Mouse (Mus musculus): ENCODE measurements around the gene 2810459M11Rik. TPM values are rescaled to one million over a fixed set of nuclear protein-coding genes. Genes with fewer than 3 reads are reported as not detected.

Gene 2810459M11Rik
- polyA plus RNA-seq, 1 experiment from 2014 or later, result 0.35 TPM

DNA sequence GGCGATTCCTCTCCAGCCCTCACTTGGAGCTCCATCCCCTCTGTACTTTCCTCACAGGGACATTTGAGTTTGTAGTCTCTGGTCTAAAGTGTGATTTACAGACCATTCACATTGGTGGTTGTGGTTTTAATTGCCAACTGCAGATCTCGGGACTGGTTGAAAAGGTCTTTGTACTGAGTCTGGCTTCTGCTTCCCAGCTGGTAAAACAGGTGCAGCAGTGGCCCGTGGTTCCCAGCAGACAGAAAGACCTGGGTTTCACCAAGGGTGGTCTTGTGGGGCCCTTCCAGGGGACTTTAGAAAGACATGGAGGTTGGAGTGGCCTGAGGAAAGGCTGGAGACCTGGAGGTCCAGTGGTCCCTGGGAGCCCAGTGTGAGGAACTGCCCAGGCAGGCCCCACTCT lies 9.3 kb downstream of the 2810459M11Rik start:
- H3K9ac ChIP-seq (replicated peaks), result no peak overlapping the region
- no peak for ATAC-seq (ENCODE audit: insufficient number of reproducible peaks, insufficient read depth, low FRiP score, low TSS enrichment, low read depth)
- WGBS, result 29% methylated on average over 3 of the region's 3 CpGs
- no peak overlapping the region for H3K4me3 ChIP-seq (replicated peaks)
- no peaks in the 10 kb centered on the region for H3K36me3 ChIP-seq
- H3K9me3 ChIP-seq, result no peaks in the 10 kb centered on the region
- H3K27ac ChIP-seq, result no peak overlapping the region
- H3K27me3 ChIP-seq, result no peaks in the 10 kb centered on the region
- H3K4me1 ChIP-seq (replicated peaks), result peaks cover 9% of the 10 kb centered on the region; the same call in 1 of the 2 replicates
- H3K4me2 ChIP-seq, result no peak overlapping the region

GRCm38 (mm10) chr1:86056284-86056683 lies 10.6 kb downstream of the 2810459M11Rik start:
- Histone ChIP-seq H3K9me3 (no peaks in the 10 kb centered on the region), H3K4me2 (no peak overlapping the region), H3K27me3 (no peaks in the 10 kb centered on the region), H3K9ac (replicated peaks) (no peak overlapping the region), H3K4me1 (replicated peaks) (peaks cover 9% of the 10 kb centered on the region; the same call in 1 of the 2 replicates), H3K36me3 (no peaks in the 10 kb centered on the region), H3K27ac (no peak overlapping the region), H3K4me3 (replicated peaks) (no peak overlapping the region)
- no peak for ATAC-seq (ENCODE audit: insufficient number of reproducible peaks, insufficient read depth, low FRiP score, low TSS enrichment, low read depth)
- 88% methylated on average over 4 of the region's 4 CpGs for WGBS

GRCm38 (mm10) chr1:86058856-86059769 lies 13.4 kb downstream of the 2810459M11Rik start:
- Histone ChIP-seq H3K9me3 (no peaks in the 10 kb centered on the region), H3K9ac (replicated peaks) (no peak overlapping the region), H3K27me3 (no peaks in the 10 kb centered on the region), H3K36me3 (no peaks in the 10 kb centered on the region), H3K4me1 (replicated peaks) (peaks cover 9% of the 10 kb centered on the region; the same call in 1 of the 2 replicates), H3K4me3 (replicated peaks) (peak overlapping the region; percentile 34), H3K27ac (no peak overlapping the region), H3K4me2 (peak overlapping the region; percentile 54)
- 10% methylated on average over 21 of the region's 21 CpGs for WGBS
- ATAC-seq (ENCODE audit: insufficient number of reproducible peaks, insufficient read depth, low FRiP score, low TSS enrichment, low read depth), result peak; percentile 61; the same call in 1 of the 2 replicates

GRCm38 (mm10) chr1:86062523-86062922 lies 16.9 kb downstream of the 2810459M11Rik start:
- Histone ChIP-seq H3K4me3 (replicated peaks) (no peak overlapping the region), H3K27ac (no peak overlapping the region), H3K27me3 (no peaks in the 10 kb centered on the region), H3K9ac (replicated peaks) (no peak overlapping the region), H3K4me1 (replicated peaks) (peaks cover 14% of the 10 kb centered on the region), H3K36me3 (peaks cover 4% of the 10 kb centered on the region; the same call in 1 of the 2 replicates), H3K4me2 (no peak overlapping the region), H3K9me3 (peaks cover 5% of the 10 kb centered on the region; the same call in 1 of the 2 replicates)
- 86% methylated on average over 6 of the region's 6 CpGs for WGBS
- no peak for ATAC-seq (ENCODE audit: insufficient number of reproducible peaks, insufficient read depth, low FRiP score, low TSS enrichment, low read depth)

DNA sequence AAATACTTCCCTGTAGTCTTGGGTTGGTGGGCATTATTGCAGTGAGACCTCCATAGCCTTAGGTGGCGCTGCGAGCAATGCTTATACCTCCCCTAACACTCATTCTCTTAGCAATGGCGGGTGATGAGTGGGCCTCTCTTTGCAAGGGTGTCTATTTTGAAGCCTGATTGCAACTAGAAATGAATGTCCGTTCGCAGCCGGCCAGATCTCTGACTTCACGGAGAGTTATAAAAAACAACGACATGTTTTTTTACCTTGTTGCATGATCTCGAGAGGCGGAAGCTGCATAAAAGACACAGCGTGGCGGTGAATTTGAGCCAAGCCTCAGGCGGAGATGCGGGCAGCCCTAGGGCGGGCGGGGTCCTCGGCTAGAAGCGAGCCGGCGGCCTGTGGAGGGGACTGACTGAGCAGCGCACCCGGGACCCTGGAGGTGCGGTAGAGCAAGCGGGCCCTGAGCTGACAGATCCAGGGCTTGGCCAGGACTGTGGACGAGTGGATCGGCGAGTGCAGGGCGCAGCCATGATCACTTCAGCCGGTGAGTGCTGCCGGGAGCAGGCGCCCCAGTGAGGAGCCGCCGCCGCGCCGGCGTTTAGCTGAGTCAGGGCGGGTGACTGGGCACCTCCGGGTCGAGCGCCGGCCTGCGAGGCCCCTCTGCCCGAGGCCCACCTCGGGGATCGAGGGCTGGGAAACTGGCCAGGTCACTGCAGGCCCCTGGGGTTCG lies 18.8 kb downstream of the 2810459M11Rik start, which contains the start of gene Psmd1:
TSS of gene Psmd1 (plus strand) at position 117 of the 721 bp plus-strand sequence.
- H3K4me3 ChIP-seq (replicated peaks), result peak within 1 kb of the TSS; percentile 97
- WGBS, result under 1% methylated on average over 47 of the region's 47 CpGs
- H3K4me1 ChIP-seq (replicated peaks), result peaks cover 11% of the 10 kb centered on the region
- peak; percentile 94 for ATAC-seq (ENCODE audit: insufficient number of reproducible peaks, insufficient read depth, low FRiP score, low TSS enrichment, low read depth)
- H3K9me3 ChIP-seq, result peaks cover 5% of the 10 kb centered on the region; the same call in 1 of the 2 replicates
- H3K27me3 ChIP-seq, result no peaks in the 10 kb centered on the region
- peaks cover 4% of the 10 kb centered on the region; the same call in 1 of the 2 replicates for H3K36me3 ChIP-seq
- peak within 1 kb of the TSS; percentile 62 for H3K27ac ChIP-seq
- peak within 1 kb of the TSS; percentile 96 for H3K9ac ChIP-seq (replicated peaks)
- peak within 1 kb of the TSS; percentile 90 for H3K4me2 ChIP-seq

DNA sequence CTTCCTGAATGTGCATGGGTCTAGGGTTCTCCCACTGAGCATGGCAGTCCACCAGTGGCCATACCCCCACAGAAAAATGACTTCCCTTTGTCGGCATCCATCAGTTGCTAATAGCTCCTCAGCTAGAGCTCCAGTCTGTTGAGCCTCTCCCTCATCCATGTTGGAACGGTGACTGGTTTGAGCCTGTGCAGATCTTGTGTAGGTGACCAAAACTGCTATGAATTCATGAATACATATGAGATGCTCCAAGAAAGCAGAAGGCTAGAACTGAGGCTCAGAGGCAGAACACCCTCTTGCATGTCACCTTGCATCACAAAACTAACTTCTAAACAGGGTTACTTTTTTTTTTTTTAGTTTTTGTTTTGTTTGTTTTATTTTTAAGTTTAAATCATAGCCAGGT lies 30.9 kb downstream of the 2810459M11Rik start:
- Histone ChIP-seq H3K27me3 (no peaks in the 10 kb centered on the region), H3K4me3 (replicated peaks) (no peak overlapping the region), H3K9me3 (no peaks in the 10 kb centered on the region), H3K36me3 (peaks cover 81% of the 10 kb centered on the region), H3K4me1 (replicated peaks) (no peaks in the 10 kb centered on the region), H3K4me2 (no peak overlapping the region), H3K27ac (no peak overlapping the region), H3K9ac (replicated peaks) (no peak overlapping the region)
- 94% methylated on average over 2 of the region's 2 CpGs for WGBS
- ATAC-seq (ENCODE audit: insufficient number of reproducible peaks, insufficient read depth, low FRiP score, low TSS enrichment, low read depth), result no peak

DNA sequence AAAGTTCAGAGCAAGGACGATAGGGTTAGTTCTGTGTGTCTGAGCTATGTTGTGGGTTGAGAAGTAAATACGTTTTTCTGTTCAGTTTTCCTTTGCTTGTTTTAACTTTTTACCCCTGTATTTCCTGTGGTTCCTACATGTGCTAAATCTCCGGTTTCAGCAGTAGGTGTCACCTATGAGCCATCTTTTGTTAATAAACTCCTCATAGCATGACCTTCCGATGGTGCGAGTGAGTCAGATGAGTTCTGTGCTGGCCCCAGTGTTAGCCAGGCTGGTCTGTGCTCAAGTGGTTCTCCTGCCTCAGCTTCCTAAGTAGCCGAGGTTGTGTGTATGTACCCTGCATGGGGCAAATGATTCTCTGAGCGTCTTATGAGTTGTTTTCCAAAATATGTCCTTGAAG lies 48.8 kb downstream of the 2810459M11Rik start:
- Histone ChIP-seq H3K36me3 (peaks cover 80% of the 10 kb centered on the region), H3K9me3 (no peaks in the 10 kb centered on the region), H3K9ac (replicated peaks) (no peak overlapping the region), H3K4me2 (no peak overlapping the region), H3K27me3 (no peaks in the 10 kb centered on the region), H3K4me3 (replicated peaks) (no peak overlapping the region), H3K4me1 (replicated peaks) (no peaks in the 10 kb centered on the region), H3K27ac (no peak overlapping the region)
- WGBS, result 84% methylated on average over 7 of the region's 7 CpGs
- no peak for ATAC-seq (ENCODE audit: insufficient number of reproducible peaks, insufficient read depth, low FRiP score, low TSS enrichment, low read depth)

DNA sequence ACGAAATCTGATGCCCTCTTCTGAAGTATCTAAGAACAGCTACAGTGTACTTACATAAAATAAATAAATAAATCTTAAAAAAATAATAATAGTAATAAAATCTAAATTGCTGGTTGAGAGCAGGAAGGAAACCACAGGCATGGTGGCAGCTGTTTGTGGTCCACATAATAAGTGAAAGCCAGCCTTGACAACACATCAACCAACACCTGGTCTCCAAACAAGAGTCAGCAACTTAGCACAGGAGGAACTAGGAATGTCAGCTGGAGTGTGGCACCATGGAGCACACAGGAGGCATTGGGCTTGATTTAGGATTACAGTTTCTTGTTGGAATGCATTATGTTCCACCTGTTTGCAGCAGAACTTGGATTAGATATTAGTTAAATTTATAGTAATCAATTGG lies 59.4 kb downstream of the 2810459M11Rik start:
- Histone ChIP-seq H3K36me3 (peaks cover 8% of the 10 kb centered on the region), H3K9ac (replicated peaks) (no peak overlapping the region), H3K27me3 (no peaks in the 10 kb centered on the region), H3K4me2 (no peak overlapping the region), H3K27ac (no peak overlapping the region), H3K4me1 (replicated peaks) (no peaks in the 10 kb centered on the region), H3K4me3 (replicated peaks) (no peak overlapping the region), H3K9me3 (no peaks in the 10 kb centered on the region)
- 96% methylated on average over 1 of the region's 1 CpGs for WGBS
- ATAC-seq (ENCODE audit: insufficient number of reproducible peaks, insufficient read depth, low FRiP score, low TSS enrichment, low read depth), result no peak

Other genes starting within 250 kb of the 2810459M11Rik start
- gene Itm2c, start 151.6 kb upstream of the 2810459M11Rik start, polyA plus RNA-seq (2016; fragmentation: Nextera tagmentation; extraction: Ambion mirVana), result 214 TPM in 2 replicates
- gene 4933407L21Rik, start 117.4 kb upstream of the 2810459M11Rik start, polyA plus RNA-seq (2016; fragmentation: Nextera tagmentation; extraction: Ambion mirVana), result 0.17 TPM in 1 of 2 replicates, not detected in the other
- gene Gpr55, start 84.9 kb upstream of the 2810459M11Rik start, polyA plus RNA-seq (2016; fragmentation: Nextera tagmentation; extraction: Ambion mirVana), result not detected in 2 replicates
- gene Spata3, start 29.0 kb upstream of the 2810459M11Rik start, polyA plus RNA-seq (2016; fragmentation: Nextera tagmentation; extraction: Ambion mirVana), result not detected in 2 replicates
- gene Psmd1, start 18.5 kb downstream of the 2810459M11Rik start, polyA plus RNA-seq (2016; fragmentation: Nextera tagmentation; extraction: Ambion mirVana), result 193 and 202 TPM in 2 replicates
- 0.46 and 0.93 TPM in 2 replicates for gene Htr2b, start 66.1 kb downstream of the 2810459M11Rik start, polyA plus RNA-seq (2016; fragmentation: Nextera tagmentation; extraction: Ambion mirVana)
- 0.55 and 0.96 TPM in 2 replicates for gene Gm21972, start 87.8 kb downstream of the 2810459M11Rik start, polyA plus RNA-seq (2016; fragmentation: Nextera tagmentation; extraction: Ambion mirVana)
- gene Armc9, start 108.9 kb downstream of the 2810459M11Rik start, polyA plus RNA-seq (2016; fragmentation: Nextera tagmentation; extraction: Ambion mirVana), result 32.5 and 33.2 TPM in 2 replicates

All from limb, embryonic 12.5 days (tissue).